Mouse (Mus musculus) myocyte (in vitro differentiated cells): ENCODE data around the gene Hist1h1d.

Experiments
- E2F4 ChIP-seq: IDR thresholded peaks from one replicate; pipeline ENCODE4 v1.6.1; 2011; ENCODE audit warnings: mild to moderate bottlenecking, control low read depth, moderate library complexity; ENCODE audit not compliant: insufficient read depth
- MAX ChIP-seq: IDR thresholded peaks from one replicate; pipeline ENCODE4 v1.6.1; 2011; ENCODE audit warnings: low read depth, mild to moderate bottlenecking, control low read depth
- MYOD1 ChIP-seq, 3 experiments: IDR thresholded peaks; one replicate each; pipeline ENCODE4 v1.6.1; 2011; ENCODE audit warnings: control low read depth in 2 of 3, low read depth in 2 of 3, mild to moderate bottlenecking in 2 of 3, moderate library complexity in 1 of 3; ENCODE audit not compliant: insufficient read length in 2 of 3, control insufficient read depth in 1 of 3
- MYOG ChIP-seq, 3 experiments: IDR thresholded peaks; one replicate each; pipeline ENCODE4 v1.6.1; 2011; ENCODE audit warnings: control low read depth in 2 of 3, low read depth in 2 of 3, mild to moderate bottlenecking in 2 of 3; ENCODE audit not compliant: insufficient read length in 2 of 3, control insufficient read depth in 1 of 3, insufficient read depth in 1 of 3
- POLR2A ChIP-seq: IDR thresholded peaks from one replicate; pipeline ENCODE4 v1.6.1; 2011; ENCODE audit warnings: low read depth, mild to moderate bottlenecking, control low read depth, moderate library complexity; ENCODE audit not compliant: insufficient read length
- TCF12 ChIP-seq: IDR thresholded peaks from one replicate; pipeline ENCODE4 v1.6.1; 2011; ENCODE audit warnings: mild to moderate bottlenecking, control low read depth; ENCODE audit not compliant: poor library complexity, insufficient read depth, severe bottlenecking
- TCF3 ChIP-seq: IDR thresholded peaks from one replicate; pipeline ENCODE4 v1.6.1; 2011; ENCODE audit warnings: low read depth, control low read depth; ENCODE audit not compliant: insufficient read length
- USF1 ChIP-seq: IDR thresholded peaks from one replicate; pipeline ENCODE4 v1.6.1; 2011; ENCODE audit warnings: low read depth, mild to moderate bottlenecking, control low read depth, moderate library complexity

DNA sequence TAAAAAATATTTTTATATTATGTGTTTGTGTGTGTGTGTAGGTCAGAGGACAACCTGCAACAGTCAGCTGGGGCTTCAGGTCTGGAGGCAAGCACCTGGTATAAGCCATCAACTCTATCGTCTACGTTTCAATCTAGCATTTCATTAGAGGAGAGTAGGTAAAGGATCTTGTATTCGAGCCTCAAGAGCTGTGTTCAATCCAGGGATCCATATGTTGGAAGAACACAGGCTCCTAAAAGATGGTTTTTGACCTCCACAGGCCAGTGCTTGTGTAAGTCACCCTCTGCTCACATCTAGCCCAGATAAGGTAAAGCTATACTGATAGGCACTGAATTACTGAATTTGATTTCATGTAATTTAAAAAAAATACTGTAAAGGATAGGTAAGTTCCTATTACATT is 3.8 kb downstream of the Hist1h1d start:
- TF ChIP-seq POLR2A, result no peak
- no peak for TF ChIP-seq TCF12
- TF ChIP-seq MYOD1 (IDR thresholded peaks at IDR 0.05; ENCODE audit: control insufficient read depth in 1 of 3, insufficient read length in 2 of 3, low read depth in 2 of 3), result no peak
- TF ChIP-seq E2F4, result no peak
- TF ChIP-seq MAX, result no peak
- TF ChIP-seq USF1, result no peak
- no peak for TF ChIP-seq TCF3
- TF ChIP-seq MYOG (IDR thresholded peaks at IDR 0.05; ENCODE audit: control insufficient read depth in 1 of 3, insufficient read depth in 1 of 3, insufficient read length in 2 of 3, low read depth in 2 of 3), result no peak
